Mouse (Mus musculus): ENCODE data around the gene Cdca3. TPM values are rescaled to one million over a fixed set of nuclear protein-coding genes. Genes with fewer than 3 reads are reported as not detected.

Cdca3 gene
- polyA plus RNA-seq, 1 experiment from 2014 or later: 43.7 TPM

DNA sequence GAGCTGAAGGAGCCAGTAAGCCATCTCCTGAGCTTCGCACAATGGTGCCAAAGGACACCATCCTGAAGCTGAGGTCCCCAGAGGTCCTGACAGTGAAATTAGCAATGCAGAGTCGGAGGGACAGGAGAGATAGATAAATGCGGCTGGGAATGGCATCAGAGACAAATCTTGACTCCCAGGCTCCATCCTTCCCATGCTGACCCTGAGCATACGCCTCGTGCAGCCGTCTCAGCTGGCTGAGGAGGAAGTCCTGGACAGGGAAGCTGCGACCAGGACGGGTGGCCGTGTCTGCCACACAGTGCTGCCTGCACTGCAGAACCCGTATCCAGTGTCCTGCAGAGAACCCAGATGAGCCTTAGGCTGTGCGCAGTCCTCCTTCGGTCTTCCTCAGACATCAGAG lies 25.3 kb downstream of the Cdca3 start:
- peaks cover 12% of the 10 kb centered on the region for H3K4me1 ChIP-seq (ENCODE audit: control insufficient read depth, insufficient read depth, low read length)
- H3K36me3 ChIP-seq (ENCODE audit: control insufficient read depth, insufficient read depth, low read length): peaks cover 18% of the 10 kb centered on the region; the same call in 1 of the 2 replicates
- H3K27me3 ChIP-seq (ENCODE audit: control insufficient read depth, insufficient read depth, low read length): no peaks in the 10 kb centered on the region
- no peaks in the 10 kb centered on the region for H3K9me3 ChIP-seq (ENCODE audit: control insufficient read depth, low read length)
- ATAC-seq (ENCODE audit: low FRiP score, low TSS enrichment) (no peak), DNase-seq (no peak)
- 77% methylated on average over 12 of the region's 12 CpGs for WGBS
- no peak overlapping the region for H3K27ac ChIP-seq (replicated peaks; ENCODE audit: low read depth, low read length)
- H3K4me3 ChIP-seq (replicated peaks; ENCODE audit: low read depth, low read length): no peak overlapping the region
- H3K9ac ChIP-seq (replicated peaks; ENCODE audit: low read length): no peak overlapping the region
- H3K4me2 ChIP-seq (ENCODE audit: low read length): no peak overlapping the region

DNA sequence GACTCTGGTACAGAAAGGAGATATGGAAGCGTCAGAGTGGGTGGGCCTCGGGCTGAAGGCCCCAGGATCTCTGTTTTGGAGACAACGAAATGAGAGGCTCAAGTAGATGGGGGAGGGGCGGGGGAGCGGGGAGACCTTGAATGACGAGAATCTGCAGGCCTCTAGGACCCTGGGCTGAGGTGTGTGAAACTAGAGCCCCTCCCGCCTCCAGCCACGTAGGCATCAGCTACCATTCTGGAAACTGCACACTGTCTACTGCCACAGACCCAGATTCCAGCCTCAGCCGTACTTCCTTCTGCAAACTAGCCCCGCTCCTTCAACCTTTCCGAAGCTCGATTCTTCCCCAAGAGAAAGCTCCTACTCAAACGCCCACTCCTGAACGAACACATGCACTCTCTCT lies 27.0 kb downstream of the Cdca3 start:
- H3K4me1 ChIP-seq (ENCODE audit: control insufficient read depth, insufficient read depth, low read length): peaks cover 27% of the 10 kb centered on the region
- H3K27me3 ChIP-seq (ENCODE audit: control insufficient read depth, insufficient read depth, low read length): no peaks in the 10 kb centered on the region
- peak; percentile 88 for DNase-seq
- H3K27ac ChIP-seq (replicated peaks; ENCODE audit: low read depth, low read length): peak overlapping the region; percentile 98
- H3K4me3 ChIP-seq (replicated peaks; ENCODE audit: low read depth, low read length): peak overlapping the region; percentile 66
- H3K9ac ChIP-seq (replicated peaks; ENCODE audit: low read length): peak overlapping the region; percentile 90
- ATAC-seq (ENCODE audit: low FRiP score, low TSS enrichment): peak; percentile 73
- H3K36me3 ChIP-seq (ENCODE audit: control insufficient read depth, insufficient read depth, low read length): peaks cover 26% of the 10 kb centered on the region
- peak overlapping the region; percentile 82 for H3K4me2 ChIP-seq (ENCODE audit: low read length)
- WGBS: 8% methylated on average over 14 of the region's 14 CpGs
- no peaks in the 10 kb centered on the region for H3K9me3 ChIP-seq (ENCODE audit: control insufficient read depth, low read length)

DNA sequence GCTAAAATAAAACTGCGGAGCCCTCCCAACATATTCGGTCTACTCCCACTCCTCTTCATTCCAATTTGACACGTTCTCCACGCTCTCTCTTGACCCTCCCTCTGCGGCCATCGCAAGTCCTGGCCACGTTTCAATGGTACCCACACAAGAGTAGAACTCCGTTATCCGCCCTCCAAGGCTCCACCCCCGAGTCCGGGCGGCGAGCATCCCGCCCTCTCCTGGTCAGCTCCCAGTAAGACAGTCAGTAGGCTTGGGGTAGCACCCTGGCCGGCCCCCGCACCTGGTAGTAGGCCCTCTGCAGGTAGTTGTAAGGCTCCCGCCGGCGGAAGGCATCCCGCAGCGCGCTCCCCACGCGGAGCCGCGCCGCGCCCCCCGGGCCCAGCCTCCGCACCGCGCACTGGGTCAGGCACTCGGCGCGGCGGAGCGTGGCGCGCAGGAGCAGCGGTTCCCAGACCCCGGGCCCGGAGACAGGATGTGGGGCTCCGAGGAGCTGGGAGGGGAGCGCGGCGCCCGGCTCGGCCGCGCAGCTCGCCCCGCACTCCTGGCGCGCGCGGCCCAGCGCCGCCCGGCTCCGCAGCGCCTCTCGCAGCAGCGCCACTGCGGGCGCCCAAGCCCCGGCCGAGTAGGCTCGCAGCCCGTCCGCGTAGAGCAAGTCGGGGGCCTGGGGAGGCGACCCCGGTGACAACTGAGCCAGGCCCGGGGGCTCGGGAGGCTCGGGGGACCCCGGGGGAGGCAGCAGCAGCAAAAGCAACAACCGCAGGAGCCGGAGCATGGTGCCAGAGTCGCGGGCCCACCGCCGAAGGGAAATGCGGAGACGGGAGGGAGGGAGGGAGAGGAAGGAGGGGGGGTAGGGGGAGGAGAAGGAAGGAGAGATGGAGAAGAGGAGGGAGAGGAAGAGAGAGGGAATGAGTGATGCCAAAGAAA lies 27.8 kb downstream of the Cdca3 start, which contains the start of gene P3h3:
P3h3 (minus strand) TSS at position 837 of the 924 bp plus-strand sequence.
- WGBS: under 1% methylated on average over 81 of the region's 86 CpGs

DNA sequence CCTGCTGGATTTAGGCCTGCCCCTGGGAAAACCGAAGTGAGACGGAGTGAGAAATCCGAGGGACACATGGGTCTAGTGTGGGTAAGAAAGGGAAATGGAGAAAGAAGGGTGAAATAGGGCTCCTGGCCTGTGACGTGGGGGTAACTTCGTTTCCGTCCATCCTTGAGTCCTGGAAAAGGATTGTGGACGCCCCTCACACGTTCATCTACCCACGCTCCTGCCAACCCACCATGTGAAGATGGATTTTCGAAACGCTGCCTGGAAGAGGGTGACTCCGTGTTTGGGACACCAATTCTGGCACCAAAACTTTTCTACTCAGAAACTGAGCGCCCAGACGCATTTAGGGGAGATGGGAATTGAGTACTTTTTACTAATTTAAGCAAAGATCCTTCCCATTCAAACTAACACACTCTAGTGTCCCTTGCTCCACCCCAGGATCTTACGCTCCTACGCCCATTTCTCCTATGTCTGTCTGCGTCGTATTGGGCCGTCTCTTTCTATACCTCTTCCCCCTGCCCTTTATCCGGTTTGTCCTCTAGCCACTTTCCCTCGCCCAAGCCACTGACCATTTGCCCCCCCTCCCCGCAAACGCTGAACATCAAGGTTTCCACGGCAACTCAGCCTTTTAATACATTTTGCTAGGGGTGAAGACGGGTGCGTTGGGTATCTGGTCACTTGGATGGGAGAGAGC lies 28.6 kb downstream of the Cdca3 start:
- Histone ChIP-seq H3K9ac (replicated peaks; ENCODE audit: low read length) (peak overlapping the region; percentile 90), H3K27ac (replicated peaks; ENCODE audit: low read depth, low read length) (peak overlapping the region; percentile 98), H3K36me3 (ENCODE audit: control insufficient read depth, insufficient read depth, low read length) (peaks cover 26% of the 10 kb centered on the region), H3K4me3 (replicated peaks; ENCODE audit: low read depth, low read length) (peak overlapping the region; percentile 66), H3K4me1 (ENCODE audit: control insufficient read depth, insufficient read depth, low read length) (peaks cover 43% of the 10 kb centered on the region), H3K9me3 (ENCODE audit: control insufficient read depth, low read length) (no peaks in the 10 kb centered on the region), H3K27me3 (ENCODE audit: control insufficient read depth, insufficient read depth, low read length) (no peaks in the 10 kb centered on the region), H3K4me2 (ENCODE audit: low read length) (peak overlapping the region; percentile 82)
- 22% methylated on average over 26 of the region's 26 CpGs for WGBS
- ATAC-seq (ENCODE audit: low FRiP score, low TSS enrichment) (no peak), DNase-seq (no peak)

More for the DNA sequence above, 27.8 kb downstream of the Cdca3 start, which contains the start of gene P3h3:
- H3K27me3 ChIP-seq (ENCODE audit: control insufficient read depth, insufficient read depth, low read length): no peaks in the 10 kb centered on the region
- H3K9me3 ChIP-seq (ENCODE audit: control insufficient read depth, low read length): no peaks in the 10 kb centered on the region
- H3K4me1 ChIP-seq (ENCODE audit: control insufficient read depth, insufficient read depth, low read length): peaks cover 35% of the 10 kb centered on the region
- DNase-seq: peak; percentile 92
- H3K27ac ChIP-seq (replicated peaks; ENCODE audit: low read depth, low read length): peak within 1 kb of the TSS; percentile 98
- H3K36me3 ChIP-seq (ENCODE audit: control insufficient read depth, insufficient read depth, low read length): peaks cover 26% of the 10 kb centered on the region
- peak within 1 kb of the TSS; percentile 82 for H3K4me2 ChIP-seq (ENCODE audit: low read length)
- H3K4me3 ChIP-seq (replicated peaks; ENCODE audit: low read depth, low read length): peak within 1 kb of the TSS; percentile 66
- peak within 1 kb of the TSS; percentile 90 for H3K9ac ChIP-seq (replicated peaks; ENCODE audit: low read length)
- peak; percentile 86 for ATAC-seq (ENCODE audit: low FRiP score, low TSS enrichment)

DNA sequence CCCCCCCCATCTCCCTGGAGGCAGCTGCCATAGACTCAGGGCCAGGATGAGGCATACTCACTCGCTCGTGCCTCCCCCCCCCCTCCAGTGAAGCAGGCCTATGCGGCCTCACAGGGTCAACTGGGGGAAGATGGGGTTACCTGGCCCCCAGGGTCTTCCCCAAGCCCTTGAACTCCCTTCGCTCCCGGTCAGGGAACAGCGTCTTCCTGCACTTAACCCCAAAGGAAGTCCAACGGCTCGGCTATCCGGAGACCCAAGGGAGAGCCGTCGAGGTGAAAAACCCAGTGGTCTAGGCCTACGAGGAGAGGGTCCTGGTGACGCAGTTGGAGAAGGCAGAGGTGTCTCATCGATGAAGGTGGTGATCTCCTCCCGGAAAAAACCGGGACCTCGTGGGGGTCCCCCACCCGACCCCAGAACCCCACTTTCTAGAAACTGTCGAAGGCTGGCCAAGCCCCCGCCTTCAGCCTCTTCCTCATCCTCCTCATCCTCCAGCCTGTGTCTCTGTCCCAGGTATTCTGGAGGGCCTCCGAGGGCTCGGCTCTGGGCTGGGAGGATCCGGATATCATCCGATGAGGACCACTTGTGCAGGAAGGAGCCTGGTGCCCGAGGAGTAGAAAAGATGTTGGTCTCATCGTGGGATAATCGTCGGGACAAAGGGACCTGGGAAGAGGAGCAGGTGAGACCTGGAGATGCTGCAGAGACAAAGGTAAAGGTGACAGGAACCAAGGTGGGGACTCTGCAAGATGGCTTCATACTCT lies 29.4 kb downstream of the Cdca3 start:
- Histone ChIP-seq H3K9ac (replicated peaks; ENCODE audit: low read length) (no peak overlapping the region), H3K27ac (replicated peaks; ENCODE audit: low read depth, low read length) (0 out of 2 replicates have a peak overlapping the region, but pooled peaks have one; percentile 98), H3K4me3 (replicated peaks; ENCODE audit: low read depth, low read length) (no peak overlapping the region), H3K4me1 (ENCODE audit: control insufficient read depth, insufficient read depth, low read length) (peaks cover 46% of the 10 kb centered on the region), H3K9me3 (ENCODE audit: control insufficient read depth, low read length) (no peaks in the 10 kb centered on the region), H3K36me3 (ENCODE audit: control insufficient read depth, insufficient read depth, low read length) (peaks cover 23% of the 10 kb centered on the region), H3K27me3 (ENCODE audit: control insufficient read depth, insufficient read depth, low read length) (no peaks in the 10 kb centered on the region), H3K4me2 (ENCODE audit: low read length) (peak overlapping the region; percentile 82)
- DNase-seq: no peak
- ATAC-seq (ENCODE audit: low FRiP score, low TSS enrichment): no peak
- WGBS: 80% methylated on average over 27 of the region's 28 CpGs

DNA sequence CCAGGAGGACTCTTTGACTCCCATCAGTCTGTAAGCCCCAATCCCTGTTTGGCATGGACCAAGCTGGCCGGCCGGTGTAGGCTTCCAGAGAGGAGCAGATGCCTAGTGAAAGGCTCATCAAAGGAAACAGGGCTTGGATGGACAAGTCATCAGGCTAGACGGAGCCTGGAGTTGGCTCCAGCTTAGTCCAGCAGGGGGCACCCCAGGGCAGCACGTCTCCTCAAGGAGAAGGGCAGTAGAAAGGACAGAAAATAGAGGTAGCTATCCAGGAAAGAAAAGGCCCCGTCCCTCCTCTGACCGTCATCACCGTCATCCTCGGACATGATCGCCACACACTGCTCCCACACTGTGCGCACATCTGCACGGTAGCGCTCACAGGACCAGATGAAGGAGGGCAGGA lies 30.4 kb downstream of the Cdca3 start:
- Histone ChIP-seq H3K36me3 (ENCODE audit: control insufficient read depth, insufficient read depth, low read length) (peaks cover 20% of the 10 kb centered on the region), H3K9ac (replicated peaks; ENCODE audit: low read length) (peak overlapping the region; percentile 47), H3K27ac (replicated peaks; ENCODE audit: low read depth, low read length) (peak overlapping the region; percentile 96), H3K9me3 (ENCODE audit: control insufficient read depth, low read length) (no peaks in the 10 kb centered on the region), H3K27me3 (ENCODE audit: control insufficient read depth, insufficient read depth, low read length) (no peaks in the 10 kb centered on the region), H3K4me1 (ENCODE audit: control insufficient read depth, insufficient read depth, low read length) (peaks cover 53% of the 10 kb centered on the region), H3K4me3 (replicated peaks; ENCODE audit: low read depth, low read length) (peak overlapping the region; percentile 14), H3K4me2 (ENCODE audit: low read length) (peak overlapping the region; percentile 70)
- peak; percentile 92 for DNase-seq
- ATAC-seq (ENCODE audit: low FRiP score, low TSS enrichment): no peak
- WGBS: 5% methylated on average over 12 of the region's 12 CpGs

DNA sequence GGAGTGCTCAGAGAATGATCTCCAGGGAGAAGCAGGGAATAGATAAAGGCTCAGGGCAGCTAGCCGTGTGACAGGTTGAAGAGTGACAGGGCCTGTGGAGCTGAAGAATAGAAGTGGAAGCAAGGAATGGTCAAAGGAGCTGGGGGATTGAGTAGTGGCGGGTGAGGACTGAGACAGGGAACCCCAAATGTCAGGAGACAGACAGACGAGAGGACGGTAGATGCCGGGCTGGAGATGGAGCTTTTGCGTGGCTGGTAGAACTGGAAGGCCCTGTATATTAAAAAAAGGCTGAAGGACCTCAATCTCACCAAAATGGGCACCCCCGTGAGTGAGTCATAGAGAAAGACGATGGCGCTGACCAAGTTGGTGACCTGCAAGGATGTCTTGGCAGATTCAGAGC lies 31.2 kb downstream of the Cdca3 start:
- no peak for DNase-seq
- Histone ChIP-seq H3K27me3 (ENCODE audit: control insufficient read depth, insufficient read depth, low read length) (no peaks in the 10 kb centered on the region), H3K4me2 (ENCODE audit: low read length) (peak overlapping the region; percentile 70), H3K4me3 (replicated peaks; ENCODE audit: low read depth, low read length) (peak overlapping the region; percentile 14; the same call in 1 of the 2 replicates), H3K36me3 (ENCODE audit: control insufficient read depth, insufficient read depth, low read length) (peaks cover 20% of the 10 kb centered on the region), H3K27ac (replicated peaks; ENCODE audit: low read depth, low read length) (peak overlapping the region; percentile 96), H3K9ac (replicated peaks; ENCODE audit: low read length) (peak overlapping the region; percentile 91), H3K9me3 (ENCODE audit: control insufficient read depth, low read length) (no peaks in the 10 kb centered on the region), H3K4me1 (ENCODE audit: control insufficient read depth, insufficient read depth, low read length) (peaks cover 59% of the 10 kb centered on the region)
- no peak for ATAC-seq (ENCODE audit: low FRiP score, low TSS enrichment)
- WGBS: 68% methylated on average over 9 of the region's 9 CpGs

DNA sequence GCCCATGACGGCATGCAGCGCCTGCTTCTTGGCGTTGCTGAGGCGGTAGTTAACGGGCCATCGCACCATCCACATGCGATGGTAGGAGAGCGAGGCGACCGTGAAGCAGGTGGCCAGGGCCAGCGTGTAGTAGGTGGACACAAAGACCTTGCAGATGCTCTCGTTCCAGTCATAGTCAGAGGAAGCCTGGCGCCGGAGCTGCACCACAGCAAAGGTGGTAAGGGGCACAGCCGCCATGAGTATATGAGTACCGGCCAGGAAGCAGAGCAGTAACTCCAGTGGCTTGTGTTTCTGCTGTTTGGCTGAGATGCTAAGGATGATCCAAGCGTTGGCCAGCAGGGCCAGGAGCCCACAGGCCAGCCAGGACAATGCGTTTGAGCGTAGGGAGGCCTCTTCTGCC lies 31.9 kb downstream of the Cdca3 start:
- peak overlapping the region; percentile 96; the same call in 1 of the 2 replicates for H3K27ac ChIP-seq (replicated peaks; ENCODE audit: low read depth, low read length)
- no peak for DNase-seq
- no peaks in the 10 kb centered on the region for H3K27me3 ChIP-seq (ENCODE audit: control insufficient read depth, insufficient read depth, low read length)
- H3K9me3 ChIP-seq (ENCODE audit: control insufficient read depth, low read length): no peaks in the 10 kb centered on the region
- H3K4me2 ChIP-seq (ENCODE audit: low read length): peak overlapping the region; percentile 70
- peaks cover 20% of the 10 kb centered on the region for H3K36me3 ChIP-seq (ENCODE audit: control insufficient read depth, insufficient read depth, low read length)
- peak overlapping the region; percentile 70; the same call in 1 of the 2 replicates for H3K4me3 ChIP-seq (replicated peaks; ENCODE audit: low read depth, low read length)
- peak overlapping the region; percentile 91; the same call in 1 of the 2 replicates for H3K9ac ChIP-seq (replicated peaks; ENCODE audit: low read length)
- WGBS: 77% methylated on average over 19 of the region's 19 CpGs
- ATAC-seq (ENCODE audit: low FRiP score, low TSS enrichment): no peak
- peaks cover 53% of the 10 kb centered on the region for H3K4me1 ChIP-seq (ENCODE audit: control insufficient read depth, insufficient read depth, low read length)

Data from midbrain, embryonic 14.5 days (tissue).